Comparison of ENCODE assay signal across 8 mouse cellular contexts in the genomic region with DNA sequence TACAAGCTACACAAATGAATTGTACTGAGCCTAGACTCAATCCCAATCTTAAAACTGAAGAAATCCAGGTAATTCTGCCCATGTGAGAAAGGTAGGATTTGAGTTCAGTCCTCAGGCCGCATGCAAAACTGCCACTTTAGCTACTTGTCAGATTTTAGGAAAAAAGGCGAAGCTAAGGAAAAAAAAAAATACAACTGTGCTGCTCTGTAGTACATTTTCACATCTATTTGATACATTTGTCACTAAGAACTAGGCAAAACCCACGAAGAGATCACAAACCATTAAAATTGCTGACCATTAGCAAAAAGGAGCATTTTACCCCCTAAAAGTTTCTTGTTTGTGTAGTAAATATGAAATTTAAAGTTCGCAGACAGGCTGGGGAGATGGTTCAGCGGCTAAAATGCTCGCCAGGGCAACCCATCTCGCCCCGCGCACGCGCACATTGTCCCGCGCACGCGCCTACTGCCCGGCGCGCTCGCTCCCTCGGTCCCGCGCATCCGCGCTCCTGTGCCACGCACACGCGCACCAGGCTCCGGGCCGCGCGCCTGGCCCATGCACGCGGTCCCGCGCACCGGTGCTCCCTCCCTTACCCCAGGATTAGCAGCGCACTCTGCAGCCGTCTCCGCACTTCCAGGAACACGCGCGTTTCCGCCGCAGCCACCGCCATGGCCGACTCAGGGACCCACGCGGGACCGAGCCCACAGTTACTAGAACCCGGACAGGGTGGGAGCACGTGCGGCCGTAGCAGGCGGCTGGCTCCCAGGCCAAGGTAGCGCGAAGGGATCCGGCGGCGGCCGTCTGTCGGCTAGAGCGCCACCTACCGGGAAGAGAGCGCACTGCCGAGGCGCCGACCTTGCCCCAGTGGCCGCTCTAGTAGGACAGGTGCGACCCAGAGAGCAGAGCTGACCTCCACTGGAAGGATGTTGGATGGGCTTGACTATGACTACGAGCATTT. TPM values are rescaled to one million over a fixed set of nuclear protein-coding genes. Genes with fewer than 3 reads are reported as not detected.
DNase-seq lines count a peak whose midpoint lies in the region; ATAC-seq lines count a peak whose summit lies in the region.

A gene (minus strand): TSS at position 800 of the 955 bp plus-strand sequence.

- no peaks in the 10 kb centered on the region for H3K36me3 ChIP-seq in hindbrain, embryonic 16.5 days (ENCODE audit: control insufficient read depth, insufficient read depth, low read length)

- peak; percentile 86 for ATAC-seq in hindbrain, embryonic 16.5 days

- H3K4me3 ChIP-seq in hindbrain, embryonic 16.5 days (ENCODE audit: low read length), result peak within 1 kb of the TSS; percentile 75

- peak within 1 kb of the TSS; percentile 84 for H3K9ac ChIP-seq in hindbrain, embryonic 16.5 days (ENCODE audit: low read depth, low read length)

- H3K9me3 ChIP-seq in hindbrain, embryonic 16.5 days (ENCODE audit: control insufficient read depth, low read length), result no peaks in the 10 kb centered on the region

- WGBS in hindbrain, embryonic 16.5 days, result 1% methylated on average over 70 of the region's 70 CpGs

- DNase-seq in ZHBTc4 (ENCODE audit: low read depth, low spot score), result peak; percentile 94
- peak; percentile 77 to 93 for DNase-seq in cerebellum, postnatal 4 days (ENCODE audit: low spot score in 2 of 2)
- peak; percentile 81 for DNase-seq in gastrocnemius, adult 18-20 months (ENCODE audit: low spot score)
- DNase-seq in left cerebral cortex, adult 18-20 months (ENCODE audit: low spot score in 2 of 2), result peak; percentile 83 to 92
- peak; percentile 88 to 90 for DNase-seq in lung, postnatal 4 days
- peak; percentile 91 for DNase-seq in retina, postnatal 1 day
- DNase-seq in thymus, postnatal 4 days, result peak; percentile 93

- no peaks in the 10 kb centered on the region for H3K27me3 ChIP-seq in hindbrain, embryonic 16.5 days (replicated peaks; ENCODE audit: control insufficient read depth, insufficient read depth, low read length)

- peak within 1 kb of the TSS; percentile 57 for H3K4me2 ChIP-seq in hindbrain, embryonic 16.5 days (ENCODE audit: low read length)

- peak within 1 kb of the TSS; percentile 93 for H3K27ac ChIP-seq in hindbrain, embryonic 16.5 days (ENCODE audit: low read depth, low read length)

- peaks cover 14% of the 10 kb centered on the region for H3K4me1 ChIP-seq in hindbrain, embryonic 16.5 days (ENCODE audit: control insufficient read depth, insufficient read depth, low read depth, low read length)

RNA-seq across cellular contexts. Expression of the gene that starts here (rescaled TPM):
- 1 to 10 TPM; 4.3 to 4.5 TPM for total RNA-seq in gastrocnemius, adult 18-20 months (2021)
- polyA plus RNA-seq in hindbrain, embryonic 16.5 days (2015; fragmentation: Nextera tagmentation; extraction: Ambion mirVana), result 7.0 and 7.4 TPM in 2 replicates
- 1 to 10 TPM; 5.7 to 7.3 TPM for total RNA-seq in left cerebral cortex, adult 18-20 months (2021)

Comparison
In these comparisons a context has a peak if more than half of its experiments do, and no peak if none do; other contexts are left out.
1. Peak in every context shown above with its lines: DNase-seq, ATAC-seq, H3K4me3 ChIP-seq and H3K27ac ChIP-seq.